Mouse (Mus musculus): Measurements from ENCODE around the gene Ap1s1. TPM values are rescaled to one million over a fixed set of nuclear protein-coding genes. Genes with fewer than 3 reads are reported as not detected.

Ap1s1 gene
- total and polyA plus RNA-seq, 2 experiments: 21.5 to 25.6 TPM

DNA sequence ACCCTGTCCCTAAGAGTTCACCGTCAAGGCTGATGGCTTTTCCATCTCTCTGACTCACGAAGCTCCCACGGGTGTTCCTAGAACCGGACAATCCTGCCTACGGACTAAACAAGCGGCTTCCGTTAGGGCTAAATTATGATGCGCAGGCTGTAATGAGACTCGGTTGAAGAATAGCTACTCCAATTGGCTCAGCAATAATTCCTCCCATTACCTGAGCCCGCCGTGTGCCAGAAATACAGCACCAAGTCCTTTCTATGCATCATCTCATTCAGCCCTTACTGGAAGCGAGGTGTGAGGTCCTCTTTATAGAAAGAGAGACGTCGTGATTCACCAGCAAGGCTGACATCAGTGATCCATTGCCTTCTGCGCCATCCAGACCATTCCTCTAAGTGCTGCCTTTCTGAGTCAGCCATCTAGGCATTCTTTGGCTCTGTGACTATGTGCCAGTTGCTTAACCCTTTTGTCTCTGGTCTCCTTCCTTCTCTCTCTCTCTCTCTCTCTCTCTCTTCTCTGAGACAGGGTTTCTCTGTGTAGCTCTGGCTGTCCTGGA lies 33.5 kb downstream of the Ap1s1 start:
- 83% methylated on average over 15 of the region's 15 CpGs for WGBS

DNA sequence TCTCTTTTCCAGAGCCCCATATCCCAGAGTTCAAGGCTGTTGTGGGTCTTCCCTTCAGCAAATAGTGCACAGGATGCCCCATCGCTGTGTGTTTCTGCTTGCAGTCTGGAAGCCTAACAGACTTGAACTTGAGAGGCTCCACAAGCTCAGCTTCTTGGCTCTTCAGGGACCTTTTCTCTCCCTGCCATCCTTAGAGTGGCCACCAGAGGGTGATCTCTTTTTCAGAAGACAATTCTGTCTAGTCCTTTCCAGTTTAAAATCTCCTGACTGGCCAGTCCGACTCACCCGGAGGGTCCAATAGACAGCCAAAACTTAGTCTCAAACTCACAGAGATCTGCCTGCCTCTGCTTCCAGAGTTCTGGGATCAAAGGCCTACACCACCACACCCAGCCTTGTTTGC lies 35.9 kb downstream of the Ap1s1 start:
- DNase-seq (ENCODE audit: extremely low read depth, low read depth, low spot score): peak; percentile 27
- Histone ChIP-seq H3K79me2 (ENCODE audit: control insufficient read depth, insufficient read depth, low read length) (no peaks in the 10 kb centered on the region), H3K27ac (replicated peaks; ENCODE audit: insufficient read depth, low read depth, low read length) (no peak overlapping the region), H3K4me3 (ENCODE audit: insufficient read depth, low read depth, low read length) (no peak overlapping the region), H3K4me1 (ENCODE audit: control insufficient read depth, insufficient read depth, low read length) (no peaks in the 10 kb centered on the region), H3K9ac (ENCODE audit: low read depth, low read length) (no peak overlapping the region), H3K36me3 (ENCODE audit: control insufficient read depth, insufficient read depth, low read length) (no peaks in the 10 kb centered on the region), H3K27me3 (ENCODE audit: control insufficient read depth, insufficient read depth, low read length) (no peaks in the 10 kb centered on the region)
- TF ChIP-seq CTCF (IDR thresholded peaks at IDR 0.05; ENCODE audit: low read depth, low read length) (peak; percentile 10; the same call in 1 of the 2 replicates), POLR2A (IDR thresholded peaks at IDR 0.05; ENCODE audit: extremely low read depth, insufficient read depth, low read length) (no peak)
- WGBS: 38% methylated on average over 3 of the region's 3 CpGs

More for the DNA sequence above, 33.5 kb downstream of the Ap1s1 start:
- Histone ChIP-seq H3K4me1 (ENCODE audit: control insufficient read depth, insufficient read depth, low read length) (no peaks in the 10 kb centered on the region), H3K27ac (replicated peaks; ENCODE audit: insufficient read depth, low read depth, low read length) (no peak overlapping the region), H3K4me3 (ENCODE audit: insufficient read depth, low read depth, low read length) (no peak overlapping the region), H3K79me2 (ENCODE audit: control insufficient read depth, insufficient read depth, low read length) (no peaks in the 10 kb centered on the region), H3K27me3 (ENCODE audit: control insufficient read depth, insufficient read depth, low read length) (no peaks in the 10 kb centered on the region), H3K9ac (ENCODE audit: low read depth, low read length) (no peak overlapping the region), H3K36me3 (ENCODE audit: control insufficient read depth, insufficient read depth, low read length) (no peaks in the 10 kb centered on the region)
- no peak for DNase-seq (ENCODE audit: extremely low read depth, low read depth, low spot score)
- TF ChIP-seq CTCF (IDR thresholded peaks at IDR 0.05; ENCODE audit: low read depth, low read length) (no peak), POLR2A (IDR thresholded peaks at IDR 0.05; ENCODE audit: extremely low read depth, insufficient read depth, low read length) (no peak)

DNA sequence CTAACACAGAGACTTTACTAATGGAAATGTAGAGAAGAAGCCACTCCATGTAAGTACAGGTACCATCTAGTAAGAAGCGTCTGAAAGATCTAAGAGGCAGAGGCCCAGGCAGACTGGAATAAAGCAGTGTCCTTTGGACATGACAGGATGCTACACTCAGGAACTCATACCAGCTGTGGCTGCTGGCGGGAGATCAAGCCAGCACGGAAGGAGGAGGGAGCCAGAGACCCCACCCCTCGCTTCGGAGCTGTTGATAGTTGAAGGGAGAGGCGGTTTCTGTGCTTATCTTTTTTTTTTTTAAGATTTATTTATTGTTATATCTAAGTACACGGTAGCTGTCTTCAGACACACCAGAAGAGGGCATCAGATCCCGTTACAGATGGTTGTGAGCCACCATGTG lies 38.7 kb downstream of the Ap1s1 start:
- 48% methylated on average over 8 of the region's 8 CpGs for WGBS
- DNase-seq (ENCODE audit: extremely low read depth, low read depth, low spot score): no peak
- H3K4me1 ChIP-seq (ENCODE audit: control insufficient read depth, insufficient read depth, low read length): no peaks in the 10 kb centered on the region
- H3K4me3 ChIP-seq (ENCODE audit: insufficient read depth, low read depth, low read length): no peak overlapping the region
- no peaks in the 10 kb centered on the region for H3K79me2 ChIP-seq (ENCODE audit: control insufficient read depth, insufficient read depth, low read length)
- H3K27ac ChIP-seq (replicated peaks; ENCODE audit: insufficient read depth, low read depth, low read length): no peak overlapping the region
- H3K9ac ChIP-seq (ENCODE audit: low read depth, low read length): no peak overlapping the region
- no peak for TF ChIP-seq CTCF (IDR thresholded peaks at IDR 0.05; ENCODE audit: low read depth, low read length)
- no peak for TF ChIP-seq POLR2A (IDR thresholded peaks at IDR 0.05; ENCODE audit: extremely low read depth, insufficient read depth, low read length)
- no peaks in the 10 kb centered on the region for H3K36me3 ChIP-seq (ENCODE audit: control insufficient read depth, insufficient read depth, low read length)
- H3K27me3 ChIP-seq (ENCODE audit: control insufficient read depth, insufficient read depth, low read length): no peaks in the 10 kb centered on the region

DNA sequence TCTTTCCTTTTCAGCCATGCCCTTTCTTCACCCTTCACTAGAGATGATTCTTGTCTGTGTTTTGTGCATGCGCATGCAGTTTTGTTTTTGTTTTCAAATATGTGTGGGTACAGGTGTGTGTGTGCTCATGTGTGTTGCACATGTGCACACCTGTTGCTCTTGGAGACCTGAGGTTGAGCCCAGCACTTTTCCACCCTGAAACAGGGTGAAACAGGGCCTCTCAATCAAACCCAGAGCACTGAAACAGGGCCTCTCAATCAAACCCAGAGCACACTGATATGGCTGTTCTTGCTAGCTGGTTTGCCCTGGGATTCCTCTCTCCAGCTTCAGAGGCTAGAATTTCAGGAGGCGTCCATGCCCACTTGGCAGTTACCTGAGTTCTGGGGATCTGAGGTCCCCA lies 45.3 kb downstream of the Ap1s1 start:
- TF ChIP-seq CTCF (IDR thresholded peaks at IDR 0.05; ENCODE audit: low read depth, low read length) (no peak), POLR2A (IDR thresholded peaks at IDR 0.05; ENCODE audit: extremely low read depth, insufficient read depth, low read length) (no peak)
- Histone ChIP-seq H3K27me3 (ENCODE audit: control insufficient read depth, insufficient read depth, low read length) (no peaks in the 10 kb centered on the region), H3K4me1 (ENCODE audit: control insufficient read depth, insufficient read depth, low read length) (no peaks in the 10 kb centered on the region), H3K36me3 (ENCODE audit: control insufficient read depth, insufficient read depth, low read length) (no peaks in the 10 kb centered on the region), H3K4me3 (ENCODE audit: insufficient read depth, low read depth, low read length) (no peak overlapping the region), H3K79me2 (ENCODE audit: control insufficient read depth, insufficient read depth, low read length) (no peaks in the 10 kb centered on the region), H3K27ac (replicated peaks; ENCODE audit: insufficient read depth, low read depth, low read length) (no peak overlapping the region), H3K9ac (ENCODE audit: low read depth, low read length) (no peak overlapping the region)
- 93% methylated on average over 2 of the region's 2 CpGs for WGBS
- DNase-seq (ENCODE audit: extremely low read depth, low read depth, low spot score): no peak

DNA sequence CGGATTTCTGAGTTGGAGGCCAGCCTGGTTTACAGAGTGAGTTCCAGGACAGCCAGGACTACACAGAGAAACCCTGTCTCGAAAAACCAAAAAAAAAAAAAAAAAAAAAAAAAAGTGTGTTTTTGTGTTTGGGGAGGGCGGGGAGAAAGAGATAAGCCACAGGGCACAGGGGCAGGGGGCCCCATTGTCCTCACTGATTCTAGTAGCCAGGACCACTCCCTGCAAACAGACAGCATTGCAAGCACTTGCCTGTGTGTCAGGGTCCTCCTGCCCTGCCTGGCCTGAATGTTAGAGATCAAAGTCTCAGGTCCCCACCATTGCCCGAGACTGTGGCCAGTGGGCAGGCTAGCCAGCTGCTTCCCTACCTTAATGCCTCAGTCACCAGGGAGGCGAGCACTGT lies 46.5 kb downstream of the Ap1s1 start:
- TF ChIP-seq CTCF (IDR thresholded peaks at IDR 0.05; ENCODE audit: low read depth, low read length) (no peak), POLR2A (IDR thresholded peaks at IDR 0.05; ENCODE audit: extremely low read depth, insufficient read depth, low read length) (no peak)
- no peak for DNase-seq (ENCODE audit: extremely low read depth, low read depth, low spot score)
- Histone ChIP-seq H3K4me3 (ENCODE audit: insufficient read depth, low read depth, low read length) (no peak overlapping the region), H3K79me2 (ENCODE audit: control insufficient read depth, insufficient read depth, low read length) (no peaks in the 10 kb centered on the region), H3K36me3 (ENCODE audit: control insufficient read depth, insufficient read depth, low read length) (no peaks in the 10 kb centered on the region), H3K4me1 (ENCODE audit: control insufficient read depth, insufficient read depth, low read length) (no peaks in the 10 kb centered on the region), H3K9ac (ENCODE audit: low read depth, low read length) (no peak overlapping the region), H3K27ac (replicated peaks; ENCODE audit: insufficient read depth, low read depth, low read length) (no peak overlapping the region), H3K27me3 (ENCODE audit: control insufficient read depth, insufficient read depth, low read length) (no peaks in the 10 kb centered on the region)
- WGBS: 59% methylated on average over 5 of the region's 5 CpGs

DNA sequence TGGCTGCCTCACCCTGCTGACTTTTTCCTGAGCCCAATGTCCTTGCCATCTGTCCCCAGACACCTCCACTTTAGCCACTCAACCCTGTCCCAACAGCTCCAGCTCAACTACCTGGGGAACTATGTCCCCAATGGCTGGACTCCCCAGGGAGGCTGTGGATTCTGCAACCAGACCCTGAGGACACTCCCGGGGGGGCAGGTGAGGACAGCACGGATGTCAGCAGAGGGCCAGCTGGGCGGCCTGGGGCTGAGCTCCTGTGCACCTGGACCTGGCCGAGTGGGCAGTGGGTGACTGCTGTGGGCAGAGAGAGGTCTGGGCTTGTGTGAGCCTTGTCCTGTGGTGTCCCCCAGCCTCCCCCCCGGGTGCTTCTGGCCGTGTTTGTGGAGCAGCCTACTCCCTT lies 56.1 kb downstream of the Ap1s1 start:
- Histone ChIP-seq H3K4me1 (ENCODE audit: control insufficient read depth, insufficient read depth, low read length) (peaks cover 5% of the 10 kb centered on the region), H3K9ac (ENCODE audit: low read depth, low read length) (no peak overlapping the region), H3K27ac (replicated peaks; ENCODE audit: insufficient read depth, low read depth, low read length) (no peak overlapping the region), H3K4me3 (ENCODE audit: insufficient read depth, low read depth, low read length) (no peak overlapping the region), H3K27me3 (ENCODE audit: control insufficient read depth, insufficient read depth, low read length) (no peaks in the 10 kb centered on the region), H3K79me2 (ENCODE audit: control insufficient read depth, insufficient read depth, low read length) (no peaks in the 10 kb centered on the region), H3K36me3 (ENCODE audit: control insufficient read depth, insufficient read depth, low read length) (0 out of 2 replicates have a peak, but pooled peaks cover 2% of the 10 kb centered on the region)
- 92% methylated on average over 6 of the region's 6 CpGs for WGBS
- no peak for DNase-seq (ENCODE audit: extremely low read depth, low read depth, low spot score)
- TF ChIP-seq CTCF (IDR thresholded peaks at IDR 0.05; ENCODE audit: low read depth, low read length) (no peak), POLR2A (IDR thresholded peaks at IDR 0.05; ENCODE audit: extremely low read depth, insufficient read depth, low read length) (no peak)

Data from liver, adult 2 months (tissue).